Mouse (Mus musculus) cortical plate, adult 2 months (tissue): ENCODE data around the gene Kif16b.

ENCODE experiments used
- CTCF ChIP-seq: fragments of 200-500 bp; IDR thresholded peaks from 2 replicates; pipeline ENCODE4 v1.5.1; 2011; ENCODE audit warnings: mild to moderate bottlenecking, control low read depth, low read length; ENCODE audit not compliant: insufficient read depth; ENCODE audit errors: extremely low read depth
- POLR2A ChIP-seq: fragments of 200-500 bp; IDR thresholded peaks from 2 replicates; pipeline ENCODE4 v1.6.1; 2011; ENCODE audit warnings: mild to moderate bottlenecking, low read length, control low read depth; ENCODE audit not compliant: insufficient read depth; ENCODE audit errors: extremely low read depth

GRCm38 (mm10) chr2:142930445-142930844 is 29.1 kb upstream of the Kif16b start:
- TF ChIP-seq POLR2A = no peak
- no peak for TF ChIP-seq CTCF
